Mouse (Mus musculus): ENCODE data around the gene Sdr9c7. TPM values are rescaled to one million over a fixed set of nuclear protein-coding genes. Genes with fewer than 3 reads are reported as not detected.
"Not testable (repeated sequence)": the region's sequence is repeated elsewhere in the genome, so short reads cannot be mapped to it uniquely, and the experiment has no call there.

Sdr9c7 gene
- total RNA-seq, 2 experiments from 2014 or later = not detected

GRCm38 (mm10) chr10:127906138-127906537 lies 7.8 kb downstream of the Sdr9c7 start:
- DNase-seq (ENCODE audit: low spot score in 2 of 2) = no peak

- no peak for DNase-seq (ENCODE audit: low spot score in 2 of 2)
These were observed 9.2 kb downstream of the Sdr9c7 start for GRCm38 (mm10) chr10:127907386-127907951.

GRCm38 (mm10) chr10:127915578-127915977 lies 17.3 kb downstream of the Sdr9c7 start:
- no peak for DNase-seq (ENCODE audit: low spot score in 2 of 2)

- DNase-seq (ENCODE audit: low spot score in 2 of 2) = not testable (repeated sequence)
These were observed 18.9 kb downstream of the Sdr9c7 start for GRCm38 (mm10) chr10:127917183-127917582.

GRCm38 (mm10) chr10:127917651-127918050 lies 19.3 kb downstream of the Sdr9c7 start:
- no peak for DNase-seq (ENCODE audit: low spot score in 2 of 2)

- no peak for DNase-seq (ENCODE audit: low spot score in 2 of 2)
These were observed 23.9 kb downstream of the Sdr9c7 start for GRCm38 (mm10) chr10:127922241-127922640.

GRCm38 (mm10) chr10:127923024-127923423 lies 24.7 kb downstream of the Sdr9c7 start:
- DNase-seq (ENCODE audit: low spot score in 2 of 2) = no peak

GRCm38 (mm10) chr10:127924597-127925378 lies 26.5 kb downstream of the Sdr9c7 start:
- DNase-seq (ENCODE audit: low spot score in 2 of 2) = peak; percentile 29 to 52

- no peak for DNase-seq (ENCODE audit: low spot score in 2 of 2)
These were observed 29.4 kb downstream of the Sdr9c7 start for GRCm38 (mm10) chr10:127927737-127928136.

- no peak for DNase-seq (ENCODE audit: low spot score in 2 of 2)
These were observed 34.1 kb downstream of the Sdr9c7 start for GRCm38 (mm10) chr10:127932290-127932926.

- no peak for DNase-seq (ENCODE audit: low spot score in 2 of 2)
These were observed 38.0 kb downstream of the Sdr9c7 start for GRCm38 (mm10) chr10:127936271-127936670.

- DNase-seq (ENCODE audit: low spot score in 2 of 2) = no peak
These were observed 38.6 kb downstream of the Sdr9c7 start for GRCm38 (mm10) chr10:127936747-127937409.

- peak; percentile 81 to 83 for DNase-seq (ENCODE audit: low spot score in 2 of 2)
These were observed 39.2 kb downstream of the Sdr9c7 start for GRCm38 (mm10) chr10:127937428-127938010.

- DNase-seq (ENCODE audit: low spot score in 2 of 2) = not testable (repeated sequence)
These were observed 41.3 kb downstream of the Sdr9c7 start for GRCm38 (mm10) chr10:127939667-127940066.

GRCm38 (mm10) chr10:127945432-127946064 lies 47.2 kb downstream of the Sdr9c7 start:
- DNase-seq (ENCODE audit: low spot score in 2 of 2) = peak; percentile 43 to 59

- DNase-seq (ENCODE audit: low spot score in 2 of 2) = no peak
These were observed 51.3 kb downstream of the Sdr9c7 start for GRCm38 (mm10) chr10:127949596-127950130.

- no peak for DNase-seq (ENCODE audit: low spot score in 2 of 2)
These were observed 53.1 kb downstream of the Sdr9c7 start for GRCm38 (mm10) chr10:127951390-127951789.

GRCm38 (mm10) chr10:127951821-127952220 lies 53.5 kb downstream of the Sdr9c7 start:
- no peak for DNase-seq (ENCODE audit: low spot score in 2 of 2)

- no peak for DNase-seq (ENCODE audit: low spot score in 2 of 2)
These were observed 56.7 kb downstream of the Sdr9c7 start for GRCm38 (mm10) chr10:127955034-127955433.

- peak; percentile 80 to 83 for DNase-seq (ENCODE audit: low spot score in 2 of 2)
These were observed 58.0 kb downstream of the Sdr9c7 start for GRCm38 (mm10) chr10:127956168-127956816.
